Mouse (Mus musculus) liver, adult 2 months (tissue): ENCODE results near the gene Dedd2.

Experiments used
- CTCF ChIP-seq: fragments of 200-500 bp; IDR thresholded peaks from 2 replicates; pipeline ENCODE4 v1.5.1; 2011; ENCODE audit warnings: low read depth, low read length, control low read depth
- POLR2A ChIP-seq: fragments of 200-500 bp; IDR thresholded peaks from 2 replicates; pipeline ENCODE4 v1.6.1; 2011; ENCODE audit warnings: low read length, control low read depth; ENCODE audit not compliant: insufficient read depth; ENCODE audit errors: extremely low read depth

DNA sequence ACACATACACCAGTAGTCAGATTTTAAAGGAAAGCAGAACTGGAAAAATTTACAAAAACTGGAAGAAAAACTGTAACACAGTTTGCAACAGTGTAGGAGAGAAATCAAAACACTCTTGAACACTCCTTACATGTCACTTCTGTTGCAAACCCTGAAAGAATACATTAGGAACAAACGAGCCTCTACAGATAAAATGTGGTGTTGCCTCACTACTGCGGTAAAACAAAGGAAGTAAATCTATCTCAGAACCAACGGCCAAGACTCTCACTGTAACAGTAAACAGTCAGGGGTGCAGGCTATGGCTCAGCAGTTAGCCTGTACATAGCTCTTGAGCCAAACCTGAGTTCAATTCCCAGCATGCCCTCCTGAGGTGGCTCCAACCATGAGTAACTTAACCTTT, 7.3 kb downstream of the Dedd2 start:
- TF ChIP-seq POLR2A (no peak), CTCF (no peak)
